Mouse (Mus musculus) midbrain, embryonic 11.5 days (tissue): ENCODE measurements around the gene Olfr690. TPM values are rescaled to one million over a fixed set of nuclear protein-coding genes. Genes with fewer than 3 reads are reported as not detected.
"Not testable (repeated sequence)": the region's sequence is repeated elsewhere in the genome, so short reads cannot be mapped to it uniquely, and the experiment has no call there.

Experiments used
- ATAC-seq: fragments of 200-750 bp; cut with Nextera tagmentation; 2 replicates; pipeline ENCODE4 v1.8.0; 2017; ENCODE audit warnings: moderate TSS enrichment, moderate library complexity; ENCODE audit not compliant: low FRiP score
- DNase-seq: peaks from one replicate; pipeline ENCODE4 v3.0.0; 2015; ENCODE audit warnings: low spot score; ENCODE audit errors: missing footprints
- H3K27ac ChIP-seq: fragments of 300-500 bp; sonication (generic); 2 replicates; pipeline ENCODE4 v1.5.1; 2014; ENCODE audit warnings: low read depth, low read length
- H3K27me3 ChIP-seq: fragments of 300-500 bp; sonication (generic); 2 replicates; pipeline ENCODE4 v1.6.1; 2014; ENCODE audit warnings: mild to moderate bottlenecking, low read length, moderate library complexity, mixed read lengths; ENCODE audit not compliant: control insufficient read depth, insufficient read depth
- H3K36me3 ChIP-seq: fragments of 300-500 bp; sonication (generic); 2 replicates; pipeline ENCODE4 v1.6.1; 2014; ENCODE audit warnings: mild to moderate bottlenecking, low read length, moderate library complexity, mixed read lengths; ENCODE audit not compliant: control insufficient read depth, insufficient read depth
- H3K4me1 ChIP-seq: fragments of 300-500 bp; sonication (generic); 2 replicates; pipeline ENCODE4 v1.6.1; 2014; ENCODE audit warnings: low read length; ENCODE audit not compliant: control insufficient read depth, insufficient read depth
- H3K4me2 ChIP-seq: fragments of 300-500 bp; sonication (generic); 2 replicates; pipeline ENCODE4 v1.6.1; 2014; ENCODE audit warnings: mild to moderate bottlenecking, moderate library complexity
- H3K4me3 ChIP-seq: fragments of 300-500 bp; sonication (generic); 2 replicates; pipeline ENCODE4 v1.5.1; 2014; ENCODE audit warnings: low read depth, low read length
- H3K9ac ChIP-seq: fragments of 300-500 bp; sonication (generic); 2 replicates; pipeline ENCODE4 v1.6.1; 2014; ENCODE audit warnings: low read length
- H3K9me3 ChIP-seq: fragments of 300-500 bp; sonication (generic); 2 replicates; pipeline ENCODE4 v1.6.1; 2016; ENCODE audit warnings: low read length; ENCODE audit not compliant: control insufficient read depth
- WGBS: fragments of 180-500 bp; shearing (Covaris S2); extraction: QIAGEN DNeasy Blood & Tissue Kit; methylation state at CpG from one replicate; pipeline ENCODE4 v1.1.7; 2014; 5-methylcytosine and 5-hydroxymethylcytosine counted together
- polyA plus RNA-seq: library from polyadenylated mRNA; unstranded; fragments of >200 nt; fragmentation: Nextera tagmentation; extraction: Ambion mirVana; gene quantifications from 2 replicates; pipeline ENCODE4 v1.2.1, GENCODE M21; 2014

The Olfr690 gene
- polyA plus RNA-seq, 1 experiment from 2014 or later = not detected

DNA sequence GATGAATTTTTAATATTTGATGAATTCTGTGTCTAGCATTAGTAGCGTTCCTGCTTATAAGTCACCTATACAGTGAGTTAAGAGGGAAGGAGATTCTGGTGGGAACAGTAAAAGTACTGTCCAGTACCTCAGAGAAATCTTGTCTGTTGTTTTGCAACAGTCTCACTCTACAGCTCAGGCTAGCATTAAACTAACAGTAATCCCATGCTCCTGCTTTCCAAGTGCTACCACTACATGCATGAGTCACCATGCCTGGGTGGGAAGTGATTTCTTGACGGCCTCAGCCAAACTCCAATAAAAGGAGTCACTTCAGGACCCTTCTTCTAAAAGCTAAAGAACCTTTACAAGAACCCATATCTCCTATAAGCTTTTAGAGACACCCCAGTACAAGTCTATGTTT is 27.8 kb upstream of the Olfr690 start:
- no peak for ATAC-seq
- WGBS = 88% methylated on average over 2 of the region's 2 CpGs

GRCm38 (mm10) chr7:105356487-105356886 is 22.6 kb upstream of the Olfr690 start:
- H3K9ac ChIP-seq, H3K9me3 ChIP-seq, H3K4me2 ChIP-seq, H3K27me3 ChIP-seq, H3K27ac ChIP-seq, H3K4me3 ChIP-seq, H3K36me3 ChIP-seq, DNase-seq, H3K4me1 ChIP-seq: not testable (repeated sequence)
- 91% methylated on average over 1 of the region's 2 CpGs for WGBS
- ATAC-seq = peak; percentile 93

More for the DNA sequence above, 27.8 kb upstream of the Olfr690 start:
- Histone ChIP-seq H3K9ac (no peak overlapping the region), H3K36me3 (no peaks in the 10 kb centered on the region), H3K9me3 (no peaks in the 10 kb centered on the region), H3K4me2 (no peak overlapping the region), H3K27ac (no peak overlapping the region), H3K4me3 (no peak overlapping the region), H3K27me3 (no peaks in the 10 kb centered on the region), H3K4me1 (no peaks in the 10 kb centered on the region)
- no peak for DNase-seq

GRCm38 (mm10) chr7:105356064-105356463 is 22.2 kb upstream of the Olfr690 start:
- H3K4me2 ChIP-seq, H3K9me3 ChIP-seq, H3K4me3 ChIP-seq, H3K36me3 ChIP-seq, DNase-seq, H3K4me1 ChIP-seq, H3K27ac ChIP-seq, H3K27me3 ChIP-seq, H3K9ac ChIP-seq: not testable (repeated sequence)
- peak; percentile 70 for ATAC-seq
- no CpG with 5 or more reads among the region's 5 CpGs for WGBS

GRCm38 (mm10) chr7:105342752-105343151 is 8.8 kb upstream of the Olfr690 start:
- Histone ChIP-seq H3K36me3 (no peaks in the 10 kb centered on the region), H3K9ac (no peak overlapping the region), H3K27ac (no peak overlapping the region), H3K9me3 (no peaks in the 10 kb centered on the region), H3K27me3 (no peaks in the 10 kb centered on the region), H3K4me3 (no peak overlapping the region), H3K4me1 (no peaks in the 10 kb centered on the region), H3K4me2 (no peak overlapping the region)
- WGBS = 88% methylated on average over 2 of the region's 2 CpGs
- ATAC-seq = no peak
- DNase-seq = no peak

GRCm38 (mm10) chr7:105342170-105342569 is 8.3 kb upstream of the Olfr690 start, which contains the start of gene Olfr691:
Gene Olfr691, minus strand, starts transcription at chr7:105342270.
- Histone ChIP-seq H3K9me3 (no peaks in the 10 kb centered on the region), H3K27me3 (no peaks in the 10 kb centered on the region), H3K4me3 (no peak within 1 kb of the TSS), H3K4me2 (no peak within 1 kb of the TSS), H3K4me1 (no peaks in the 10 kb centered on the region), H3K27ac (no peak within 1 kb of the TSS), H3K9ac (no peak within 1 kb of the TSS), H3K36me3 (no peaks in the 10 kb centered on the region)
- DNase-seq = no peak
- 57% methylated on average over 1 of the region's 1 CpGs for WGBS
- no peak for ATAC-seq

DNA sequence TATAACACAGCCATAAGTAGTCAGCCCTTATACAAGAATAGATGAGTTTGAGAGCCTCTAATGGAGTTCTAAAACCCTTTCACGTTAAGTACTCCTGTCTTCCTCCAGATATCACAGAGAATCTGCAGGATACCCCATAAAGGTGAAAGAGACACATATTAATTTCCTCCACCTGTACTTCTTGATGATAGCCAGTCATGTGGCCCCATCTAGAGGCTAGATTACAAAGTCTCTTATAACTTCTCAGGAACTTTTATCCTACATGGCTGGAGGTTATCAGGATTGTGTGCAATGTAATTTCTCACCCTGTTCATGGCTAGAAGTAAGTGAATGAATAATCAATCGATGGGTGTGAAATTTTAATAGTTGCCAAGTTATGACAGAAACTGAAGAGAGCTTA is 8.6 kb downstream of the Olfr690 start:
- WGBS = 85% methylated on average over 2 of the region's 2 CpGs

GRCm38 (mm10) chr7:105310865-105311264 is 23.0 kb downstream of the Olfr690 start, which contains the start of gene Olfr689:
Gene Olfr689, plus strand, starts transcription at chr7:105311165.
- no peaks in the 10 kb centered on the region for H3K9me3 ChIP-seq
- H3K4me2 ChIP-seq = no peak within 1 kb of the TSS
- DNase-seq (no peak), ATAC-seq (no peak)
- no peaks in the 10 kb centered on the region for H3K4me1 ChIP-seq
- H3K4me3 ChIP-seq = no peak within 1 kb of the TSS
- no peak within 1 kb of the TSS for H3K9ac ChIP-seq
- WGBS = 83% methylated on average over 1 of the region's 1 CpGs
- no peak within 1 kb of the TSS for H3K27ac ChIP-seq
- H3K36me3 ChIP-seq = no peaks in the 10 kb centered on the region
- no peaks in the 10 kb centered on the region for H3K27me3 ChIP-seq

More for the DNA sequence above, 8.6 kb downstream of the Olfr690 start:
- H3K9me3 ChIP-seq = no peaks in the 10 kb centered on the region
- H3K4me3 ChIP-seq = no peak overlapping the region
- no peaks in the 10 kb centered on the region for H3K36me3 ChIP-seq
- no peaks in the 10 kb centered on the region for H3K4me1 ChIP-seq
- no peak overlapping the region for H3K9ac ChIP-seq
- no peaks in the 10 kb centered on the region for H3K27me3 ChIP-seq
- DNase-seq = no peak
- no peak for ATAC-seq
- H3K27ac ChIP-seq = no peak overlapping the region
- H3K4me2 ChIP-seq = no peak overlapping the region

DNA sequence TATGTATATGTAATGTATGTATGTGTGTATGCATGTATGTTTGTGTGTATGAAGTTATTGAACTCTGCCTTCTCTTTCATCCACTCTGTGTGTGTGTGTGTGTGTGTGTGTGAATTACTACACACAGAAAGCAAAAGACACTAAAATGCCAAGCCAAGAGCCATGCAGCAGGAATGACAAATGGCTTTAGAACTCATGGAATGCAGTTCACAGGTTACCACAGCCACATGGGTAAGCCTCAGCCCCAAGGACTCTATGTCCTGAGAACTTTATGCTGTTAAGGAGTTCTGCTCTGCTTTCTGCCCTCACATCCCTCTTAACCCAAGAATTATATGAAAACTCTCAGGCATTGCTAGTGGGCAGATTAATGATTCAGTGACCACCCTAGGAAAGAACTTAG is 43.9 kb downstream of the Olfr690 start:
- DNase-seq (no peak), ATAC-seq (no peak)
- no peak overlapping the region for H3K4me2 ChIP-seq
- no peak overlapping the region for H3K4me3 ChIP-seq
- H3K4me1 ChIP-seq = no peaks in the 10 kb centered on the region
- H3K9ac ChIP-seq = no peak overlapping the region
- H3K27me3 ChIP-seq = no peaks in the 10 kb centered on the region
- no peak overlapping the region for H3K27ac ChIP-seq
- no peaks in the 10 kb centered on the region for H3K36me3 ChIP-seq
- H3K9me3 ChIP-seq = no peaks in the 10 kb centered on the region

DNA sequence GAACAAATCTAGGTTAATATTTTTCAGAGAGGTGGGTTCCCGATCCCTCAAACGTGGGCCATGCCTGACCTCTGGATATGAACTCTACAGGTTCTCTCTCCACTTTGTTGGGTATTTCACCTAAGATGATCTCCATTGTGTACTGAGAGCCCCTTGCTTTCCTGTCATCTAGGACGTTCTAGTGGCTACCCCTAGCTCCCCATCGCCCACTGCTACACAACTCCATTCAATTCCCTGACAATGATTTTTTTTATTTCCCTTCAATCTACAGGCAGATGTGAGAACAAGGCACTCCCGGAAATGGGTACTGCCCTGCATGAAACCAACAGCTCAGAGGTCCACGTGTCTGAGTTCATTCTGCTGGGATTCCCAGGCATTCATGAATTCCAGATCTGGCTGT is 46.1 kb downstream of the Olfr690 start, which contains the start of gene Olfr688:
Gene Olfr688, plus strand, starts transcription at position 301 of the 400 bp plus-strand sequence.
- H3K4me1 ChIP-seq = no peaks in the 10 kb centered on the region
- no peak within 1 kb of the TSS for H3K27ac ChIP-seq
- ATAC-seq = no peak
- H3K9me3 ChIP-seq = no peaks in the 10 kb centered on the region
- H3K27me3 ChIP-seq = no peaks in the 10 kb centered on the region
- WGBS = 74% methylated on average over 6 of the region's 6 CpGs
- no peak within 1 kb of the TSS for H3K4me2 ChIP-seq
- no peak within 1 kb of the TSS for H3K4me3 ChIP-seq
- no peak within 1 kb of the TSS for H3K9ac ChIP-seq
- no peak for DNase-seq
- H3K36me3 ChIP-seq = no peaks in the 10 kb centered on the region
